Comparison of ENCODE assay signal across 7 mouse cellular contexts in the genomic region with DNA sequence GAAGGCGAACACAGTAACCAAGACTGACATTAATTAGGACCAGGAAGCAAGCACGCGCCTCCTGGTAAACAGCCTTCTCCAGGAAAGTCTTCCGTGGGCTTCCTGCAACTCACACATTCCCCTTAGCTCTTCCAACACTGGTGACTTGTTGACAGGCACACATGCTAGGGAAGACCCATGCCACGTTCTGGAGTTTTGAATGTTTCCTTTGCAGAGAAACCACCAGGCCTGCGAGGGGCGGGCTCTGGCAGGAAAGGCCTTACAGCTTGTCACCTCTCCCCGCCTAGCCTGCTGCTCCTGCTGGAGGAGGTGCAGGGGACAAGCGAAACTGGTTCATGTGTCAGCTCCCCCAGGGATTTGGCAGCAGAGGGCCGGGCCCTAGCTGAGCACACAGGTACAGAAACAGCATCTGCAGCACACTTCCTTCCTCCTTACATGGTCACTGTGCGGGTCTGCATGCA. TPM values are rescaled to one million over a fixed set of nuclear protein-coding genes. Genes with fewer than 3 reads are reported as not detected.
DNase-seq lines count a peak whose midpoint lies in the region; ATAC-seq and TF ChIP-seq lines count a peak whose summit lies in the region.

No protein-coding gene starts in this region.

- H3K4me3 ChIP-seq in hindbrain, embryonic 15.5 days: no peak overlapping the region
- peak overlapping the region; percentile 30 for H3K4me3 ChIP-seq in liver, adult 2 months (ENCODE audit: insufficient read depth, low read depth, low read length)

- no peaks in the 10 kb centered on the region for H3K9me3 ChIP-seq in hindbrain, embryonic 15.5 days

- ATAC-seq in hindbrain, embryonic 15.5 days (ENCODE audit: low FRiP score, low read depth): peak; percentile 56

- DNase-seq in adrenal gland, adult 8-10 months: peak; percentile 17
- peak; percentile 74 to 77 for DNase-seq in cerebellum, postnatal 14 days
- DNase-seq in gastrocnemius, postnatal 25 days: peak; percentile 51
- DNase-seq in liver, adult 2 months (ENCODE audit: extremely low read depth, low read depth, low spot score): peak; percentile 84
- DNase-seq in neural tube, embryonic 10.5 days (ENCODE audit: extremely low spot score, low spot score): peak; percentile 54
- peak; percentile 50 for DNase-seq in thymus, postnatal 4 days

- H3K79me2 ChIP-seq in liver, adult 2 months (ENCODE audit: control insufficient read depth, insufficient read depth, low read length): no peaks in the 10 kb centered on the region

- TF ChIP-seq POLR2A in liver, adult 2 months (IDR thresholded peaks at IDR 0.05; ENCODE audit: extremely low read depth, insufficient read depth, low read length): 0 out of 2 replicates have a peak, but pooled peaks have one; percentile 21

- 22% methylated on average over 11 of the region's 11 CpGs for WGBS in hindbrain, embryonic 15.5 days
- 25% methylated on average over 11 of the region's 11 CpGs for WGBS in liver, adult 2 months

- no peak overlapping the region for H3K9ac ChIP-seq in hindbrain, embryonic 15.5 days
- peak overlapping the region; percentile 64 for H3K9ac ChIP-seq in liver, adult 2 months (ENCODE audit: low read depth, low read length)

- TF ChIP-seq CTCF in liver, adult 2 months (IDR thresholded peaks at IDR 0.05; ENCODE audit: low read depth, low read length): 0 out of 2 replicates have a peak, but pooled peaks have one; percentile 13

- 0 out of 2 replicates have a peak overlapping the region, but pooled peaks have one; percentile 5 for H3K27ac ChIP-seq in hindbrain, embryonic 15.5 days (replicated peaks)
- peak overlapping the region; percentile 73 for H3K27ac ChIP-seq in liver, adult 2 months (replicated peaks; ENCODE audit: insufficient read depth, low read depth, low read length)

- H3K4me2 ChIP-seq in hindbrain, embryonic 15.5 days: 0 out of 2 replicates have a peak overlapping the region, but pooled peaks have one; percentile 29

- H3K36me3 ChIP-seq in hindbrain, embryonic 15.5 days: no peaks in the 10 kb centered on the region
- no peaks in the 10 kb centered on the region for H3K36me3 ChIP-seq in liver, adult 2 months (ENCODE audit: control insufficient read depth, insufficient read depth, low read length)

- peaks cover 15% of the 10 kb centered on the region for H3K4me1 ChIP-seq in hindbrain, embryonic 15.5 days (replicated peaks)
- peaks cover 13% of the 10 kb centered on the region for H3K4me1 ChIP-seq in liver, adult 2 months (ENCODE audit: control insufficient read depth, insufficient read depth, low read length)

- H3K27me3 ChIP-seq in hindbrain, embryonic 15.5 days: no peaks in the 10 kb centered on the region
- no peaks in the 10 kb centered on the region for H3K27me3 ChIP-seq in liver, adult 2 months (ENCODE audit: control insufficient read depth, insufficient read depth, low read length)

RNA-seq across cellular contexts. Expression of a gene that starts 48.2 kb away (rescaled TPM):
- 10 to 100 TPM; 66.1 to 89.1 (median 73.7) TPM for total RNA-seq in adrenal gland, adult 8-10 months (2022)
- 10 to 100 TPM; 29.2 to 29.7 TPM for total RNA-seq in gastrocnemius, postnatal 25 days (2021)
- 12.5 and 14.3 TPM in 2 replicates for polyA plus RNA-seq in hindbrain, embryonic 15.5 days (2015; fragmentation: Nextera tagmentation; extraction: Ambion mirVana)
- total RNA-seq in liver, adult 2 months (2014; rRNA removed): 9.7 and 12.5 TPM in 2 replicates
- 11.7 and 12.1 TPM in 2 replicates for polyA plus RNA-seq in liver, adult 2 months (2012; rRNA removed)

Comparison
In these comparisons a context has a peak if more than half of its experiments do, and no peak if none do; other contexts are left out.
1. DNase-seq: peak in every context shown above with its lines; median percentile 84 in liver, adult 2 months; 76 in cerebellum, postnatal 14 days; 54 in neural tube, embryonic 10.5 days; 51 in gastrocnemius, postnatal 25 days; 50 in thymus, postnatal 4 days; 17 in adrenal gland, adult 8-10 months.